Mouse (Mus musculus): ENCODE measurements around the gene Zbtb4.
"Not testable (repeated sequence)": the region's sequence is repeated elsewhere in the genome, so short reads cannot be mapped to it uniquely, and the experiment has no call there.

Gene Zbtb4

DNA sequence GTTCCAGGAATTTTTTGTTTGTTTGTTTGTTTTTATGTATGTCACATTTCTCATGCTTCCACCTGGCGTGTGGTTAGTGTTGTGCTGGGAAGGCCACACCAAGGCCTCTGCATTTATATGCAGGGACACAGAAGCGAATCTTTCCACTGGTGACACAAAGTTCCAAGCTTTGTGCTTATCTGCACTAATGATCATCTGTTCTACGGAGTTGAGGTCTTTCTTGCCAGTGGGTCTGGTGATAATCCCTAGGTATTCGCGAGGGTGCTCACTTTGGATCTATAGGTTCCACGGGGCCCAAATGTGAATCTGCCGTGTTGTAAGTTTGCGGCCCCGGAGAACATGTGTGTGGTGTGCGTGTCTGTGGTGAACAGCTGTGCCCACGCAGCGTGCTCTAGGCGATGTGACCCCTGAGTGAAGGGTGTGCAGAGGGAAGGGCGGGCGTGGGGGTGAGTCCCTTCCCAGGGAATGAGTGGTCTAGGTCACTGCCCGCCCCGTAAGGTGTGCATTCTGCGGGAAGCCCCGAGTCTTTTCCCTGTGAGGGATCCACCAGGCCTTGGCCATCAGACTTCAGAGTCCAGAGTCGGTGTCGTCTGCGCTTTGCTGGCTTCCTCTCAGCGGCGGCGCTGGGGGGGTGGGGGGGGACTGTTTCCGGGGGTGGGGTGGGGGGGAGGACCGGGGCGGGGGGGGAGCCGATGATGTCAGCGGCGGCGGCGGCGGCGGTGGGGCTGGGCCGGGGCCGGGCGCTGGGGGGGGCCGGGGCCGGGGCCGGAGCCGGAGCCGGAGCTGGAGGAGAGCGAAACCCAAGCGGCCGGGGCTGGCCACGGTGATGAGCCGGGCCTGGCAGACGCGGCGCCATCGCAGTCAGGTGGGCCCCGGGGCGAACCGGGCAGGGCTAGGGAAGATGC, at the start of gene Zbtb4:
Gene Zbtb4 (plus strand): TSS at position 692 of the 905 bp plus-strand sequence.
- peak; percentile 52 for DNase-seq (ENCODE audit: extremely low read depth, insufficient read length, low spot score)

DNA sequence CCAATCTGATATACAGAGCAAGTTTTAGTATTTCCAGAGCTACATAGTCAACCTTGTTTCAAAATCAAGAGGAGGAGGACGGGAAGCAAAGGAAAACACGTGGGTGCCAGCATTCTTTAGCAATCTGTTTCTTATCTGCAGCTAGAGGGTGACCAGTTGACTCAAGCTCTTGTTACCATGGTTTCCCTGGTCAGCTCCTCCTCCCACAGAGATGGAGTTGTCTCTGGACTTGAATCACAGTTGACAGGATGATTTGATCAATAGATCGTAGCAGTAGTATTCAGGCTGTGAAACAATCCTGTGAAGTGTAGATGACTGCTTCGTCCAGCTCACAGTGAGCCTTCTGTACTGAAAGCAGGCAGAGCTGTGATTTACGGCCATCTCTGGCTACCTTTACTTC, 49.8 kb upstream of the Zbtb4 start:
- DNase-seq (ENCODE audit: extremely low read depth, insufficient read length, low spot score) = no peak

DNA sequence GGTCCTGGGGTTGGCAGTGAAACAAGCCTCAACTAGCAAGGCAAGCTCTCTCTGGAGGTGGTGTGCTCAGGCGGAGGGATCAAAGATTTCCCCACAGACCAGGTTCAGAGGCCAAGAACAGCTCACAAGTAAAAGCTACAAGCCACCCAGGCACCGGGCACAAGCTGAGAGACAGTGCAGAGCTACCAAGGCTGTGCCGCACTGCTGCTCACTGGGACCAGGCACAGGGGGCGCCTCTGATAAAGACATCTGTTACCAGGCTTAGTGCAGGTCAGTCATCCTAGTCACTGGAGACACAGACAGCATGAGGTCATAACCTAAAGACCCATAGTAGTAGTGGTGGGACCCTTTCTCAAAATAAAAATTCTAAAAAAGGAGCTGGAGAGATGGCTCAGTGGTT, 48.8 kb upstream of the Zbtb4 start:
- DNase-seq (ENCODE audit: extremely low read depth, insufficient read length, low spot score) = no peak

DNA sequence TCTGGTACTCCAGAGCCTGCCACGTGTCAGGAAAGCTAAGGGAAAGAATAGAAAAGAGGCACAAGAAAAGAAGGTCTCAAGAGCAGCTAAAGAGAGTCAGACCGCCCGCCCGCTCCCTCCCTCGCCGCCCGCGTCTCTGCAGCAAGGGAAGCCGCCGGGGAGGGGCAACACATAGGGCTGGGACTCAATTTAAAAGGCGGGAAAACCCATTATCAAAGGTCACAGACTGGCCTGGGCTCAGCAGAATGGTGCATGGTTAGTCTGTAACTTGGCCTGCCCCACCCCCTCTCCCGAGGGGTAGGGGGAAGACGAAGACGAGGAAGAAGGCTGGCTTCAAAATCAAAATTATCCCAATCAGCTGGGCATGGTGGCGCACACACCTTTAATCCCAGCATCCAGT, 47.1 kb upstream of the Zbtb4 start:
- no peak for DNase-seq (ENCODE audit: extremely low read depth, insufficient read length, low spot score)

- no peak for DNase-seq (ENCODE audit: extremely low read depth, insufficient read length, low spot score)
Measured at GRCm38 (mm10) chr11:69719423-69719822, 46.3 kb upstream of the Zbtb4 start.

- no peak for DNase-seq (ENCODE audit: extremely low read depth, insufficient read length, low spot score)
Measured at GRCm38 (mm10) chr11:69720852-69721251, 44.9 kb upstream of the Zbtb4 start.

DNA sequence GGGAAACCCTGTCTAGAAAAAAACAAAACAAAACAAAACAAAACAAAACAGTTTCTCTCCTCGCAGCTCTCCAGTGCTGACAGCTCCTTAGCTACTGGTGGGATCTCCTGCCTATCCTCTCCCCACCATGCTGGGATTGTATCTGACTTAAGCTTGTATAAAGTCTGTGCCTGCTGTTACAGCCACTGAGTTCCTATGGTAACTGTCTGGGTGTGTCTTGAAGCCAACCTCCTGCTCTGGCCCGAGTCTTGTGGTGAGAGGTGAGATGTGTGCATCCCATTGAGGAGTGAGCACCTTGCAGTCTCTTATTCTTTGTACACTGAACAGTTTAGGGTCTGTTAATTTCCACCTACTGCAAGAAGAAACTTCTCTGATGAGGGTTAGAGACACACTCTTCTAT, 42.6 kb upstream of the Zbtb4 start:
- DNase-seq (ENCODE audit: extremely low read depth, insufficient read length, low spot score) = no peak

- peak; percentile 63 for DNase-seq (ENCODE audit: extremely low read depth, insufficient read length, low spot score)
Measured at GRCm38 (mm10) chr11:69725951-69726350, 39.8 kb upstream of the Zbtb4 start.

- peak; percentile 44 for DNase-seq (ENCODE audit: extremely low read depth, insufficient read length, low spot score)
Measured at GRCm38 (mm10) chr11:69729063-69729462, 36.6 kb upstream of the Zbtb4 start.

DNA sequence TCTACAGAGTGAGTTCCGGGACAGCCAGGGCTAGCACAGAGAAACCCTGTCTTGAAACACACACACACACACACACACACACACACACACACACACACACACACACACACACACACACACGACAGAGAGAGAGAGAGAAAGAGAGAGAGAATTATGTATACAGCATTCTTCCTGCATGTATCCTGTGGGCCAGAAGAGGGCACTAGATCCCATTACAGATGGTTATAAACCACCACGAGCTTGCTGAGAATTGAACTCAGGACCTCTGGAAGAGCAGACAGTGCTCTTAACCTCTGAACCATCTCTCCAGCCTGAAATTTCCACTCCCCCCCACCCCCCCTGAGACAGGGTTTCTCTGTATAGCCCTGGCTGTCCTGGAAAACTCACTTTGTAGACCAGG, 34.3 kb upstream of the Zbtb4 start:
- not testable (repeated sequence) for DNase-seq (ENCODE audit: extremely low read depth, insufficient read length, low spot score)

DNA sequence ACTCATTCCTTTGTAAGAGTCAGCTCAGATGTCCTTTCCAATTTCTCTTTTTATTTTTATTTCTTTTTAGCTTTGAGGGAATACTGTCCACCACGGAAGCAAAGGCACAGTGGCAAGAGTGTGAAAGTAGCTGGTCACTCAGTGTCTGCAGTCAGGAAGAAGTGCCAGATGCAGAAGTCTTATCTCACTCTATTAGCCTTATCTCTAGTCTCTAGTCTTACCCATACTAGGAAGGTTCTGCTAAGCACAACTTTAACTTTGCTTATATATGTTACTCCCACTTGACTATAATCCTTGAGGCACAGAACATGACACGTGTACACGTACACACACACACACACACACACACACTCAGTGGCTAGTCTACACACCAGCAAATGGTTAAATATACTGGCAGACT, 14.1 kb upstream of the Zbtb4 start:
- DNase-seq (ENCODE audit: extremely low read depth, insufficient read length, low spot score) = no peak

DNA sequence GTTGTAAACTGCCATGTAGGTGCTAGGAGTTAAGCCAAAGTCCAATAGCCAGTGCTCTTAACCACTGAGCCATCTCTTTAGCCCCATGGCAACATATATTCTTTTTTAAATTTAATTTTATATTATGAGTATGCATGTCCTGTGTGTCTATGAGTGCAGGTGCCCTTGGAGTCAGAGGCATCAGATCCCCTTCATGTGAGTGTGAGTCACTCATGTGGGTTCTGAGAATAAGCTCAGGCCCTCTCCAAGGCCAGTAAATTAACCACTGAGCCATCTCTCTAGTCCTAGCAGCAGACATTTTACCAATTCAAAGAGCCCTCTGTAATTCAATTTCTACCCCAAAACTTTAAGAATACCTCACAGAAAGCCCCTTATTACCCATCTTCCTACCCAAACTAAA, 13.0 kb upstream of the Zbtb4 start:
- DNase-seq (ENCODE audit: extremely low read depth, insufficient read length, low spot score) = no peak

GRCm38 (mm10) chr11:69754233-69754632, 11.5 kb upstream of the Zbtb4 start:
- DNase-seq (ENCODE audit: extremely low read depth, insufficient read length, low spot score) = no peak

GRCm38 (mm10) chr11:69754701-69755100, 11.0 kb upstream of the Zbtb4 start:
- DNase-seq (ENCODE audit: extremely low read depth, insufficient read length, low spot score) = no peak

- DNase-seq (ENCODE audit: extremely low read depth, insufficient read length, low spot score) = no peak
Measured at GRCm38 (mm10) chr11:69757303-69758089, 8.2 kb upstream of the Zbtb4 start.

DNA sequence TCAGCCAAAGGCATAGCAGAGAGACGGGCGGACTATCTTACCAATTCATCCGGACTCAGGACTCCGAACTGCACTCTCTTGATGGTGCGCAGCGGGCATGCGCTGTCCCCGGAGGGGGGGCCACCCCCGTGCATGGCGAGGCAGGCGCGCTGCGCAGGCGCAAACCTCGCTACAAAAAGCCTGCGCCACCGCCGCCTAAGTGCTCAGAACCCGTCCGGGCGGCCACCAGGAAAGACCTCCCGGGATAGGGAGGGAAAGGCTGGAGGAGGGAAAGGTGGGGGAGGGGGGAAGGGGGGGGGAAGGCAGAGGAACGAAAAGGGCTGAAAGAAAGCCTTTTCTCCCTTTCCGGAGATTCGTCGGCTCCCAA, 7.6 kb upstream of the Zbtb4 start:
- DNase-seq (ENCODE audit: extremely low read depth, insufficient read length, low spot score) = peak; percentile 97

DNA sequence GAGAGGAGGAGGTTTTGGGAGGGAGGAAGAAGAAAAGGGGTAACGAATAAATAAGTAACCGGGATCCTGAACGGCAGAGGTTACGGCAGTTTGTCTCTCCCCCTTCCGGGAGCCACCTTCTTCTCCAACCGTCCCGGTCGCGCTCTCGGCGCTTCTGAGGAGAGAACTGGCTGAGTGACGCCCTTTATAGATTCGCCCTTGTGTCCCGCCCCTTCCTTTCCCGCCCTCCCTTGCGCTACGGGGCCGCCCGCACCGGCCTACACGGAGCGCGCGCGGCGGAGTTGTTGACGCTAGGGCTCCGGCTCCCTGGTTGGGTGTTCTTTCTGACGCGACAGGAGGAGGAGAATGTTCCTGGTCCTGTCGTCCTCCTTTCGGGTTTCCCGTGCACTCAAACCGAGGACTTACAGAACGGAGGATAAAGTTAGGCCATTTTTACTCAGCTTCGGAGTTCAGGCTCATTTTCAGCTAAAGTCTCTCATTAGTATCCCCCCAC, 7.2 kb upstream of the Zbtb4 start, which contains the start of gene Polr2a:
Gene Polr2a (minus strand): TSS at position 160 of the 493 bp plus-strand sequence.
- DNase-seq (ENCODE audit: extremely low read depth, insufficient read length, low spot score) = peak; percentile 99

GRCm38 (mm10) chr11:69758971-69759721, 6.6 kb upstream of the Zbtb4 start:
- peak; percentile 91 for DNase-seq (ENCODE audit: extremely low read depth, insufficient read length, low spot score)

DNA sequence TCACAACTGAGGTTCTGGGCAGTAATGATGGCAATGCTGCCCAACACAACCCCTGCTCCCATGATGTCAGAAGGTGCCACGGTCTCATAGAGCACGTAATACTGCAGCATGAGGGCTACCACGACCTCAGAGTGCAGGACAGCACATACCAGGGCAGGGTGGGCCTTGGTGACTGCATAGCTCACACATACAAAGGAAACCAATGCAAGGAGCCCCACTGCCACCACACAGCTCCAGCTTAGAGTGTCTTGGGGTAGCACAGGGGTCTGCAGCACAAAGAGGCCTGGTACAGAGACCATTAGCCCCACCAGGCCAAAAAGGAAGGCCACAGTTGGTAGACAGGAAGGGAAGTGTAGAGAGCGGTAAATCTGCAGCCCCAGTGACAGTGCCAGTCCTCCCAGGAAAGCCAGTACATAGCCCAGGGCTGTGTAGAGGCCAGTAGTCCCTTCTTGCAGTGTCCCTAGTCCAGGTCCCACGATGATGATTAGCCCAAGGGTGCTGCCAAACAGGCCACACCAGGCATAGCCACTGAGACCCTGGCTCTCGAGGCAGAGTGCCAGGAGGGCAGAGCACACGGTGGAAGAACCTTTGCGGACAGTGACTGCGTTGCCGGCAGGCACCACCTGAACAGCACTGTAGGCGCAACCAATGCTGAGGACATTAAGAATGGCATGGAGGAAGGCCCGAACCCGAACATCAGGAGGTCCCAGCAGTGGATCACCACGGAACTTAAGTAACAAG, 5.4 kb upstream of the Zbtb4 start:
- no peak for DNase-seq (ENCODE audit: extremely low read depth, insufficient read length, low spot score)

DNA sequence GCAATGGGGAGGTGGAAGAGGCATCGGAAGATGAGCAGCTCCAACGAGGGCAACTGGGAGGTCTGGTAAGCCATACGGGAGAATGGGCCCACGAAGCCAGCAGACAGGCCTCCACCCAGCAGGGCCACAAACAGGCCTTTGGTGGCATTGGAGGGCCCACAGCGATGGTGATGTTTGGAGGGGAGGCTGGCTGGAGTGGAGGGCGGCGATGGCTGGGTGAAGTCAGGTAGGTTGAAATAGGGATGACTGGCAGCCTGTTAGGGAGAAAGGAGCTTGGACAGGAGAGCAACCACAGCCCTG, 4.9 kb upstream of the Zbtb4 start:
- no peak for DNase-seq (ENCODE audit: extremely low read depth, insufficient read length, low spot score)

All from 3134 (cell line).